Mouse (Mus musculus): Measurements from ENCODE around the gene Tmem150a.

DNA sequence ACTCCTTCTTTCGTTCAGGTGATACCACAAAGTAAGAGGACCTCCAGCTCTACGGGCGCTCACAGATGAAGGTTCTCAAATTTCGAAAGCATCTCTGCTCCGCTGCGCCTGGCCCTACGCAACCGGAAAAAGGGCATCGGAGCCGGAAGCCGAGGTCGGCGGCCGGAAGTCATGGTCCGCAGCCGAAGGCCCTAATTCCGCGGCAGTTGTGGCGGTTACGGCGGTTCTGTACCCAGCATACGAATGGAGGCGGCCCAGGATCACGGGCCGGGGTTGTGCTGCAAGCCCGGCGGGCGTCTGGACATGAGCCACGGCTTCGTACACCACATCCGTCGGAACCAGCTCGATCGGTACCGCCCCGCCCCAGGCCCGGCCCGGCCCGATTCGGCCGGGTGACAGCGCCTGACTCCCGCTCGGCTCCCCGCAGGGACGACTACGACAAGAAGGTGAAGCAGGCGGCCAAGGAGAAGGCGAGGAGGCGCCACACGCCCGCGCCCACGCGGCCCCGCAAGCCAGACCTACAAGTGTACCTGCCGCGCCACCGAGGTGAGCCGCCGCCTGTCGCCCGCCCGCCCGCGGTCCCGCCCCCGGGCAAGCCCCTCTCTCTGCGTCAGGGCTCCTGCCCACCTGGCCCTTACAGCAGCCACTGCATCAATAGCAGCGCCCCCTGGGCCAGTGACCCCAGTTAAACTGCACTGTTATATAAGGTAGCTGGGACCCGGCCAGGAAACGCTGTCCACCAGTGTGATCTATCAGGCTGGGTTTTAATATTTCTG lies 7.9 kb upstream of the Tmem150a start, which contains the start of gene 0610030E20Rik:
- TF ChIP-seq CTCF (IDR thresholded peaks at IDR 0.05; ENCODE audit: borderline replicate concordance, control insufficient read depth, extremely low read depth, insufficient read depth, low read length, poor library complexity) (peak; percentile 51; the same call in 1 of the 2 replicates), POLR2A (IDR thresholded peaks at IDR 0.05; ENCODE audit: control insufficient read depth, extremely low read depth, insufficient read depth, low read length, poor library complexity) (peak; percentile 9; the same call in 1 of the 2 replicates)

All from thymus, adult 2 months (tissue).